Mouse (Mus musculus): ENCODE data around the gene Parp11. TPM values are rescaled to one million over a fixed set of nuclear protein-coding genes. Genes with fewer than 3 reads are reported as not detected.

Gene Parp11
- total and polyA plus RNA-seq, 3 experiments, result 9.2 to 10.4 (median 9.7) TPM

GRCm38 (mm10) chr6:127453407-127454343, 7.0 kb downstream of the Parp11 start:
- H3K9ac ChIP-seq (ENCODE audit: insufficient read depth, low read depth), result peak overlapping the region; percentile 93
- peaks cover 16 to 46% of the 10 kb centered on the region in 2 experiments for H3K4me1 ChIP-seq (ENCODE audit: control insufficient read depth in 1 of 2, insufficient read depth in 2 of 2)
- DNase-seq (ENCODE audit: extremely low read depth), result peak; percentile 93
- H3K9me3 ChIP-seq (replicated peaks; ENCODE audit: low read length), result no peaks in the 10 kb centered on the region
- peak overlapping the region; percentile 67 to 71 (median 68) for H3K4me3 ChIP-seq (replicated peaks in 1 of 3; ENCODE audit: low read depth in 2 of 3, low read length in 2 of 3, poor library complexity in 1 of 3)
- dilution Hi-C loops (cut with MboI; ENCODE audit: extremely low pct_ligation_motif_present, extremely low pct_unique_long_range_greater_than_20kb, low sequenced_read_pairs) (no loop called here), in situ Hi-C loops (cut with MboI; ENCODE audit: low pct_ligation_motif_present, low pct_unique_long_range_greater_than_20kb, low sequenced_read_pairs) (loop anchor here (10.0 kb wide), 1 partner anchor 309 kb away; no protein-coding TSS in a partner anchor)
- H3K27ac ChIP-seq (ENCODE audit: insufficient read depth, low read depth), result peak overlapping the region; percentile 36; the same call in 1 of the 2 replicates
- H3K79me2 ChIP-seq (replicated peaks; ENCODE audit: control insufficient read depth, extremely low read depth, insufficient read depth, poor library complexity, severe bottlenecking), result peaks cover 19% of the 10 kb centered on the region
- H3K36me3 ChIP-seq (replicated peaks in 1 of 2; ENCODE audit: control insufficient read depth in 1 of 2, insufficient read depth in 1 of 2, low read length in 1 of 2), result no peaks in the 10 kb centered on the region
- peak overlapping the region; percentile 67 for H3K4me2 ChIP-seq (ENCODE audit: insufficient read depth, low read depth, poor library complexity, severe bottlenecking)
- no peaks in the 10 kb centered on the region for H3K27me3 ChIP-seq (replicated peaks)
- peak; percentile 54; the same call in 1 of the 2 replicates for TF ChIP-seq TBP (conservative IDR thresholded peaks at IDR 0.05; ENCODE audit: low read depth, low read length)
- no peak for TF ChIP-seq ZNF384 (IDR thresholded peaks at IDR 0.05; ENCODE audit: low read depth, low read length)
- no peak for TF ChIP-seq MAFK (IDR thresholded peaks at IDR 0.05; ENCODE audit: insufficient replicate concordance, low read length)
- TF ChIP-seq JUN (IDR thresholded peaks at IDR 0.05; ENCODE audit: insufficient read depth, low read depth, low read length), result no peak
- peak; percentile 81 for TF ChIP-seq POLR2A (IDR thresholded peaks at IDR 0.05; ENCODE audit: low read depth, low read length)
- 0 out of 2 replicates have a peak, but pooled peaks have one; percentile 53 for TF ChIP-seq E2F4 (IDR thresholded peaks at IDR 0.05; ENCODE audit: insufficient replicate concordance, low read depth, low read length)
- no peak for TF ChIP-seq GABPA (IDR thresholded peaks at IDR 0.05; ENCODE audit: insufficient replicate concordance, low read depth, low read length)
- TF ChIP-seq PAX5 (IDR thresholded peaks at IDR 0.05; ENCODE audit: low read length), result no peak
- peak; percentile 41 for TF ChIP-seq NRF1 (IDR thresholded peaks at IDR 0.05; ENCODE audit: low read depth, low read length)
- TF ChIP-seq ZMIZ1 (IDR thresholded peaks at IDR 0.05; ENCODE audit: low read depth, low read length), result peak; percentile 61
- peak; percentile 83 for TF ChIP-seq USF1 (IDR thresholded peaks at IDR 0.05; ENCODE audit: low read depth, low read length)
- no peak for TF ChIP-seq MEF2A (IDR thresholded peaks at IDR 0.05; ENCODE audit: borderline replicate concordance, low read depth, low read length)
- TF ChIP-seq ELF1 (IDR thresholded peaks at IDR 0.05; ENCODE audit: low read depth, low read length), result peak; percentile 88
- TF ChIP-seq ZC3H11A (IDR thresholded peaks at IDR 0.05; ENCODE audit: low read depth, low read length), result no peak
- peak; percentile 98 for TF ChIP-seq MAX (IDR thresholded peaks at IDR 0.05; ENCODE audit: low read length)
- peak; percentile 91 for TF ChIP-seq MYC (IDR thresholded peaks at IDR 0.05; ENCODE audit: low read depth, low read length)
- peak; percentile 75 for TF ChIP-seq USF2 (conservative IDR thresholded peaks at IDR 0.05; ENCODE audit: low read depth, low read length)
- TF ChIP-seq CHD2 (IDR thresholded peaks at IDR 0.05; ENCODE audit: low read length), result peak; percentile 64; the same call in 1 of the 2 replicates
- TF ChIP-seq RCOR1 (conservative IDR thresholded peaks at IDR 0.05; ENCODE audit: low read depth, low read length), result 0 out of 2 replicates have a peak, but pooled peaks have one; percentile 58
- TF ChIP-seq UBTF (IDR thresholded peaks at IDR 0.05; ENCODE audit: low read depth, low read length), result 0 out of 2 replicates have a peak, but pooled peaks have one; percentile 33
- peak; percentile 82 for TF ChIP-seq SIN3A (IDR thresholded peaks at IDR 0.05; ENCODE audit: low read length)
- peak; percentile 24; the same call in 1 of the 2 replicates for TF ChIP-seq CHD1 (IDR thresholded peaks at IDR 0.05; ENCODE audit: low read depth, low read length)
- TF ChIP-seq TCF12 (IDR thresholded peaks at IDR 0.05; ENCODE audit: low read depth, low read length), result peak; percentile 75
- no peak for TF ChIP-seq CTCF (conservative IDR thresholded peaks at IDR 0.05 in 1 of 2, IDR thresholded peaks at IDR 0.05 in 1 of 2; ENCODE audit: low read depth in 2 of 2, low read length in 2 of 2)
- no peak for TF ChIP-seq EP300 (IDR thresholded peaks at IDR 0.05; ENCODE audit: low read length)
- TF ChIP-seq POLR2AphosphoS2 (IDR thresholded peaks at IDR 0.05; ENCODE audit: low read depth, low read length), result peak; percentile 68; the same call in 1 of the 2 replicates
- TF ChIP-seq HCFC1 (IDR thresholded peaks at IDR 0.05; ENCODE audit: low read depth, low read length), result peak; percentile 84
- TF ChIP-seq ZKSCAN1 (IDR thresholded peaks at IDR 0.05; ENCODE audit: borderline replicate concordance, low read depth, low read length), result no peak
- TF ChIP-seq JUND (conservative IDR thresholded peaks at IDR 0.05; ENCODE audit: low read depth, low read length), result no peak
- peak; percentile 70 for TF ChIP-seq NELFE (IDR thresholded peaks at IDR 0.05; ENCODE audit: low read depth, low read length)
- peak; percentile 95 for TF ChIP-seq MAZ (IDR thresholded peaks at IDR 0.05; ENCODE audit: low read depth, low read length)
- 0 out of 2 replicates have a peak, but pooled peaks have one; percentile 73 for TF ChIP-seq KAT2A (IDR thresholded peaks at IDR 0.05; ENCODE audit: insufficient replicate concordance, low read length)
- peak; percentile 86 for TF ChIP-seq MXI1 (IDR thresholded peaks at IDR 0.05; ENCODE audit: low read depth, low read length)
- peak; percentile 9; the same call in 1 of the 2 replicates for TF ChIP-seq IRF4 (IDR thresholded peaks at IDR 0.05; ENCODE audit: low read depth, low read length)
- TF ChIP-seq ETS1 (conservative IDR thresholded peaks at IDR 0.05; ENCODE audit: low read depth, low read length), result no peak
- no peak for TF ChIP-seq RAD21 (IDR thresholded peaks at IDR 0.05; ENCODE audit: low read depth, low read length)
- peak; percentile 89 for TF ChIP-seq BHLHE40 (IDR thresholded peaks at IDR 0.05; ENCODE audit: low read depth, low read length)

Measured in CH12.LX (cell line).